Mouse (Mus musculus): ENCODE measurements at regions not wholly inside any gene's neighbourhood (a gene's known extent, or its start where the extent isn't known, plus 50 kb on each side); places are given as distances from the start of the nearest gene placed in this dataset.

GRCm38 (mm10) chr19:16075512-16076086 lies 57.0 kb upstream of the Gnaq start:
- DNase-seq (ENCODE audit: low spot score in 2 of 2), result no peak
- no peak for TF ChIP-seq CTCF (conservative IDR thresholded peaks at IDR 0.05)
- H3K4me3 ChIP-seq, result no peak overlapping the region
- no peak overlapping the region for H3K27ac ChIP-seq

GRCm38 (mm10) chr19:16075026-16075425 lies 57.6 kb upstream of the Gnaq start:
- TF ChIP-seq CTCF (conservative IDR thresholded peaks at IDR 0.05), result no peak
- no peak overlapping the region for H3K27ac ChIP-seq
- DNase-seq (ENCODE audit: low spot score in 2 of 2), result no peak
- H3K4me3 ChIP-seq, result no peak overlapping the region

DNA sequence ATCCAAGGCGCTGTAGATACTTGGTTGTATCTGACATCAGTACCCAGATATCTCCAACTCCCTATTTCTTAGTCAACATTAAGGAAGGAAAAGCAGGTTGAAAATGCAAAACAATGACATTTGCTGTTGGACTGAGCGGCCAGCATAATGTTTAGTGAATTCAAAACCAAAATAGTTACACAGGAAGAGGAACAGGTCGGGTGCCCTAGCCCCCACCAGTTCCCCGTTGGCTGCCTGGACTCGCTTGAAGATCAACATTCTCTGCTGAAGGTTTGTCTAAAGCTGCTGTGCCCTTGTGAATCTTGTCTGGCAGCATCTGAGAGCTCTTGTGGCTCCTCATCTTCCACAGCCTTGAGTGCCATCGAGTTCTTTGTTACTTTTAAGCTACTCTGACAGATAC lies 65.3 kb upstream of the Gnaq start:
- no peak for DNase-seq (ENCODE audit: low spot score in 2 of 2)
- Histone ChIP-seq H3K27ac (no peak overlapping the region), H3K4me3 (no peak overlapping the region)
- TF ChIP-seq CTCF (conservative IDR thresholded peaks at IDR 0.05), result no peak

DNA sequence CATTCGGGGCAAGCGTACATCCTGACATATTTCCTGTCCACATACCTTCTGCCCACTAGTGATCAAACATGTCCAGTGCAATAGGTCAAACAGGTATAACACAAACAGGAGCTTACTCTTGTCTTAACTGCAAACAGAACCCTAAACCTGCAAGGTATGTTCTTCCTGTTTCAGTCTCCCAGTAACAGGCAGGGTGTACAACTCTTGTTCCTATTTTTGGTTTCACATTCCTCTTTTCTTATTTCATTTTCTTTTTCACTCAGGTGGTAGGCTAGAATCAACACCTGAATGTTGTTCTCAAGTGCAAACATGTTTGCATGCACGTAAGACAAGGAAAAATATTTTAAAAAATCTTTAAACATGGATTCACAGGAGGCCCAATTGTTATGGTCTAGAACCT lies 67.7 kb upstream of the Gnaq start:
- TF ChIP-seq CTCF (conservative IDR thresholded peaks at IDR 0.05), result no peak
- DNase-seq (ENCODE audit: low spot score in 2 of 2), result no peak
- Histone ChIP-seq H3K27ac (no peak overlapping the region), H3K4me3 (no peak overlapping the region)

DNA sequence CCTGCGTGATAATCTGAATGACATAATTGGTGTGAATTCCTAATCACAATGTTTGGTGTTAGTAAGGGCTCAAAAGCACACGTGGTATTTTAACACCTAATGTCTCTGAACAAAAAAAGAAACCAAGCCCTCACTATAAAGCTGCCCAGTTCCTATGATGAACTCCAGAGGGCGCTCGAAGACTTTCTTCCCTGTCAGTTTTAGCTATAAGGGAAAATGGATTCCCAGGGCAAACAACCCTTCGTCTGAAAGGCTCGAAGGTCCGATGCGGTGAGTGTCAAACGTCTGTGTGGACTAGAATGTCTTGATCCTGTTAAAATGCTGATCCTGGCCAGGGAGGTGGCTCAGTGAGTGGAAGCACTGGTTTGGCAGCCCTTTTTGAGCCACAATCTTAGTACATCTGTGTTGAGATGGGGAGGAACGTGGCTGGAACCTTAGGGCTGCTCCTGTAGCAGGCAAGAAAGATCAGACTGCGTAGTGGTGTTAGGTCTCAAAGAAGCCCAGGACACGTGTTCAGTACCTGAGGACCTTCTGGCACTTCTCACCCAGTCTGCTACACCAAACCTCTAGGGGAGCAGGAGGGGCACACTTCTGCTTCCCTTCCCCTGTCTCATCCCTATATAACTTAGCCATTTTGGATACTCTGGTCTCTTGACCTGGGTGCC lies 68.6 kb upstream of the Gnaq start:
- peak; percentile 75 to 87 for DNase-seq (ENCODE audit: low spot score in 2 of 2)
- Histone ChIP-seq H3K27ac (peak overlapping the region; percentile 89), H3K4me3 (peak overlapping the region; percentile 53)
- TF ChIP-seq CTCF (conservative IDR thresholded peaks at IDR 0.05), result peak; percentile 97

DNA sequence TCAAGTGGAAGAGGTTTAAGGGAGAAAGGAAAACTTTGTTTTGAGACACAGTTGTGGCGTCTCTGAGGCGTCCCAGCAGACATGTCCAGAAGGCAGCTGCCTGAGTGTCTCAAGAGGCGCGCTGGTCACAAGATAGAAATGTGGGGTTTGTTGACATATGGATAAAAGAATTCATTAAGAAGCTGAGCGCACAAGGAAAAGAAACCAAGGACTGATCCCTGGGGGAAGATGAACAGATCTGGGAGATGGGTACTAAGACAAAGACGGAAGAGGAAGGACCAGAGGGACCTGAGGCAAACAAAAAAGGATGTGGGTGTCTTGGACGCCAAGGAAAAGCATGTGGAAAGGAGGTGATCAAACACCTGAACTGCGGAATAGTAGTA lies 69.1 kb upstream of the Gnaq start:
- H3K27ac ChIP-seq, result peak overlapping the region; percentile 89; the same call in 1 of the 2 replicates
- peak overlapping the region; percentile 53 for H3K4me3 ChIP-seq
- no peak for DNase-seq (ENCODE audit: low spot score in 2 of 2)
- TF ChIP-seq CTCF (conservative IDR thresholded peaks at IDR 0.05), result no peak

- H3K4me3 ChIP-seq, result no peak overlapping the region
- DNase-seq (ENCODE audit: low spot score in 2 of 2), result no peak
- TF ChIP-seq CTCF (conservative IDR thresholded peaks at IDR 0.05), result no peak
- H3K27ac ChIP-seq, result no peak overlapping the region
Measured at GRCm38 (mm10) chr19:16061821-16062220, 70.8 kb upstream of the Gnaq start.

DNA sequence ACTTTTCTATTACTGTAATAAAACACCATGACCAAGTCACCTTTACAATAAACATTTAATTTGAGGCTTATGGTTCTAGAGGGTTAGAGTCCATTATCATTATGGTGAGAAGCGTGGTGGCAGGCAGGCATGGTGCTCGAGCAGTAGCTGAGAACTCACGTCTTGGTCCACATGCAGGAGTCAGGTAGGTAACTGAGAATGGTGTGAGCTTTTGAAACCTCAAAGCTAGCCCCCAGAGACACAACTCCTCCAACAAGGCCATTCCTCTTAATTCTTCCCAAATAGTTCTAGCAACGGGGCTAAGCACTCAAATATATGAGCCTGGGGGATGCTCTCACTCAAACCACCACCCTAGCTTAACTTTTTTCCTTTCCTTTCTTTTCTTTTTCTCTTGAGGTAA lies 73.6 kb upstream of the Gnaq start:
- DNase-seq (ENCODE audit: low spot score in 2 of 2), result no peak
- Histone ChIP-seq H3K27ac (no peak overlapping the region), H3K4me3 (no peak overlapping the region)
- TF ChIP-seq CTCF (conservative IDR thresholded peaks at IDR 0.05), result no peak

- peak overlapping the region; percentile 60 for H3K4me3 ChIP-seq
- DNase-seq (ENCODE audit: low spot score in 2 of 2), result peak in 1 of 2 experiments; percentile 44
- peak overlapping the region; percentile 96 for H3K27ac ChIP-seq
- TF ChIP-seq CTCF (conservative IDR thresholded peaks at IDR 0.05), result no peak
Measured at GRCm38 (mm10) chr19:16050220-16051055, 65.6 kb upstream of the Cep78 start.

DNA sequence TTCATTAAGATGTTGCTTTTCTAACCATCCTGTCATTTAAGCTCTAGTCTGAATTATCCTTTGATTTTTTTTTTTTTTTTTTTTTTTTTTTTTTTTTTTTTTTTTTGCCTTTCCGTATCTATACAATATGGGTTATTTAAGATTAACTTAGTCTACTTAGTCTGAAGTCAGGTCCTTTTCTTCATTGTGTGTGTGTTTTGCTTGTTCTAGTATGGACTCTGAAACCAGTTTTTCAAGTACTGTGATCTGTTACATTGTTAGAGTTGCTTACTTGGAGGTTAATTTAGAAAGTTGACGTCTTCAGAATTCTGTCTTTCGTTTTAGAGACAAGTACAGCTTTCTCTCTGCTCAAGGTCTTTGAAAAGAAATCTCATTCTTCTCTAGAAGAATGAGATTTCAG lies 64.9 kb upstream of the Cep78 start:
- H3K27ac ChIP-seq, result peak overlapping the region; percentile 96
- no peak for DNase-seq (ENCODE audit: low spot score in 2 of 2)
- TF ChIP-seq CTCF (conservative IDR thresholded peaks at IDR 0.05), result no peak
- peak overlapping the region; percentile 60 for H3K4me3 ChIP-seq

DNA sequence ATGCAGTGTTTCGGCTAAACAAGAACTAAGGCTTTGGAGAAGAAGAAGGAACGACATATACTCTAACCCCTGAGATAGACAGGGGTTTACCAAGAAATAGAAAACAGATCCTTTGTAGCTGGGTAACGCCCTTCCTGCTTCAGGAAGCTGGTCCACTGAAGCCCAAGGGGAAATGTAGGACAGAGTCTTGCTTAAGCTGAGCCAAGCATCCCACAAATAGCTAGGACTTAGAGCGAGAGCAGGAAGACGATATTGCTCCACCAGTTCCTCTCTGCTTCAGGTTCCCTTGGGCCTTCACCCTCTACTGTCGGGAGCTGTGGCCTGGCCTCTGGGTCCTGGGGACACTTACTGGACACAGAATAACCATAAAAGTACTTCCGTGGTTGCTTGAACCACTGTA lies 62.2 kb upstream of the Cep78 start:
- Histone ChIP-seq H3K27ac (peak overlapping the region; percentile 5), H3K4me3 (no peak overlapping the region)
- no peak for TF ChIP-seq CTCF (conservative IDR thresholded peaks at IDR 0.05)
- DNase-seq (ENCODE audit: low spot score in 2 of 2), result no peak

DNA sequence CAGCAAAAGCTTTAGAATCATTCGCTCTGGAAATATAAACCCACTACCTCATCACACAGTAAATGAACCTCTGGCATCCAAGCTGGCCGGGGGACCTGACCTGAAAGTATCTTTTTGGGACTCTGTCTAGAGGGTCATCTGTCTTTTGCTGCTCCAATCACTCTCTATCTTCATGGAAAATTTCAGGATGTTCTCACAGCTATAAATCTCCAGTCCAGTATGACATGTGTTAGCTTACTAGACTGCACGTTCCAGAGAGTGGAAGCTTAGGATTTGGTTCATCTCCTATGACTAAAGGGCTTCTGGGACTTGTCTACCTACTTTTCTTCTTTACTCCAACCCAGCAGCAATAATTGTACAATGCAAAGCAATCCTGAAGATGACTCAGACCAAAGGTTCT lies 60.5 kb upstream of the Cep78 start:
- H3K27ac ChIP-seq, result no peak overlapping the region
- H3K4me3 ChIP-seq, result no peak overlapping the region
- TF ChIP-seq CTCF (conservative IDR thresholded peaks at IDR 0.05), result no peak
- DNase-seq (ENCODE audit: low spot score in 2 of 2), result no peak

DNA sequence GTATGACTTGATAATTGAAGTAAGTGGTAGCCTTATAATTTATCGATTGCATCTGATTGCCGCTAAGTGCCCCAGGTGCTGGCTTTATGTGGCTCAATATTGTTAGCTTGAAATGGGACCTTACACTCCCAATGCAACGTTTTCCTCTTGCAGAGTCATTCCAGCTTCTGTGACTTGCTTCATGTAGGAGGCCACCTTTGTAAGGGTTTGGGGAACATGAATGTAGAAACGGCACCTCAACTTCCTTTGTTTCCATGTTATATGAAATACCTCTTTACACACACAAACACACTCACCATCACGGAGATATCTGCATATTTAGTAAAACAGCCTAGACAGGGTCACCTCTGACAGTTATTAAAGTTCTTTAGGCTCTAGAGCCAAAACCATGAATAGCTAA lies 59.4 kb upstream of the Cep78 start:
- DNase-seq (ENCODE audit: low spot score in 2 of 2), result no peak
- Histone ChIP-seq H3K4me3 (no peak overlapping the region), H3K27ac (no peak overlapping the region)
- TF ChIP-seq CTCF (conservative IDR thresholded peaks at IDR 0.05), result no peak

All from layer of hippocampus, adult 2 months (tissue).